Mouse (Mus musculus): ENCODE data around the gene Etnk2. TPM values are rescaled to one million over a fixed set of nuclear protein-coding genes. Genes with fewer than 3 reads are reported as not detected.

Gene Etnk2
- polyA plus RNA-seq, 1 experiment from 2014 or later, result 1.4 TPM

DNA sequence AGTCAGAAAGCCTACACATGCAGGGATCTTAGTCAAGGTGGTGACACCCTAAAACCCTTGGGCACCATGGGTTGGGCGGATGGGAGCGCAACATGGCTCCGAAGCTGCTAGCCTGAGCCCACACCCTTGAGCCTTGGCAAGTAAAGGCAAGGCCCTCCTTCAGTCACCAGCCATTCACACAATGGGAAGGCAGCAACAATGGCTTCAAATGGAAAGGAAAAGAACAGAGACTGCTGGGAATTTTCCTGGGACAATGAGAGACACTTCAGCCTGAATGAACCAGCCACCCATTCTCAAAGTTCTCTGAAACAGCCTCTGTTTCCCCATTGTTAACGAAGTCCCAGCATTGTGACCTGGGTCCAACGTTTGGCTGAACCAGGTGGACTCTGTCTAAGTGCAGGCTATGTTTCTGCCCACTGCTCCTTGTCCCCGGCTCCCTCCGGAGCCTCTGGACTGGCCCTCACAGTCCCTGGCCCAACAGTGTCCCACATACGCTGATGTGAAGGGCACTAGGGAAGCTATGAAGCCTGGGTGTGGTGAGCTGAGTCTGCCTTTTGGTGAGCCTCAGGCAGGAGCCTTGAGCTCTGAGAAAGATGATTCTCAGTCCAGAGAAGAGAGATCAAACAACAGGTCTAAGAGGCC is 48.3 kb downstream of the Etnk2 start:
- 87% methylated on average over 8 of the region's 8 CpGs for WGBS
- Histone ChIP-seq H3K27me3 (no peaks in the 10 kb centered on the region), H3K4me2 (replicated peaks) (no peak overlapping the region), H3K27ac (no peak overlapping the region), H3K36me3 (no peaks in the 10 kb centered on the region), H3K9ac (no peak overlapping the region), H3K9me3 (no peaks in the 10 kb centered on the region), H3K4me3 (no peak overlapping the region), H3K4me1 (peaks cover 32% of the 10 kb centered on the region)
- no peak for ATAC-seq (ENCODE audit: low FRiP score, low read depth)

DNA sequence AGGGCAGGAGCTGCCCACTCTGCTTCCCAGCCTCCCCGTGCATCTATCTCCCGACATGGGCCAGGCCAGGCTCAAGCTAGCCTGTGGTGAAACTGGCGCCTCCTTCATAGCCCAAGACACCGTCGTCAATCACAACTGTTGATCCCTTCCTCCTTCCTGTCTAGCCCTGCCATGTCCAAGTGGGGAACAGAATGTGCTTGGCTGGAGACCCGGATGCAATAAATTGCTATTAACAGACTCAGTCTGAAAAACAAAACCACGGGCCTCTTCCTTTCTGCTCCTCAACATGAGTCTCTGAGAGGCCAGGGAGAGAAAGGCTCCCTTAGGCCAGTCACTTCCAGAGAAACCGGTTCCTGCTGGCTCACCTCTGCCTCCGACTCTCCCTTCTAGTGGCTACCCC is 49.6 kb downstream of the Etnk2 start:
- WGBS, result 47% methylated on average over 9 of the region's 9 CpGs
- H3K27me3 ChIP-seq, result peaks cover under 1% of the 10 kb centered on the region; the same call in 1 of the 2 replicates
- H3K36me3 ChIP-seq, result no peaks in the 10 kb centered on the region
- H3K4me1 ChIP-seq, result peaks cover 35% of the 10 kb centered on the region
- no peak overlapping the region for H3K4me3 ChIP-seq
- no peak for ATAC-seq (ENCODE audit: low FRiP score, low read depth)
- no peak overlapping the region for H3K9ac ChIP-seq
- H3K9me3 ChIP-seq, result no peaks in the 10 kb centered on the region
- H3K4me2 ChIP-seq (replicated peaks), result no peak overlapping the region
- no peak overlapping the region for H3K27ac ChIP-seq

DNA sequence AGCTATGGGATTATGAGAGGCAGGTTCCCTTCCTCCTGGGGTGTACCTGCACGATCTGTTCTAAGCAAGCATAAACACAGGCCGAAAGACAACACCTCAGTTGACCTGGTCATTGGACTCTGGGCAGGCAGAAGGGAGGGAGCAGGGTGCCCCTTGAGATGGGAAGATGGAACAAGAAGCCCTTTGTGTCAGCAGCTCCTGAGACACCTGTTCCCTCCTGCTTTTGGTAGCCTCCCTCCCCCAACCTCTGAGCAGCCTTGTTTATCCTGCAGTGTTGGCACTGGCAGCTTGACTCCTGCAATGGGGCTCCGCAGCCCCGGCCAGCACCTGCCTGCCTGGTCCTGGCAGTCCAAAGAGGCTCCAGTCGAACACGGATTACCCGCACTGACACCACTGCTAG is 51.7 kb downstream of the Etnk2 start:
- ATAC-seq (ENCODE audit: low FRiP score, low read depth), result no peak
- H3K27me3 ChIP-seq, result peaks cover 14% of the 10 kb centered on the region; the same call in 1 of the 2 replicates
- peaks cover 32% of the 10 kb centered on the region for H3K4me1 ChIP-seq
- H3K4me3 ChIP-seq, result no peak overlapping the region
- no peaks in the 10 kb centered on the region for H3K9me3 ChIP-seq
- H3K9ac ChIP-seq, result no peak overlapping the region
- H3K36me3 ChIP-seq, result no peaks in the 10 kb centered on the region
- no peak overlapping the region for H3K27ac ChIP-seq
- 58% methylated on average over 7 of the region's 7 CpGs for WGBS
- H3K4me2 ChIP-seq (replicated peaks), result no peak overlapping the region

DNA sequence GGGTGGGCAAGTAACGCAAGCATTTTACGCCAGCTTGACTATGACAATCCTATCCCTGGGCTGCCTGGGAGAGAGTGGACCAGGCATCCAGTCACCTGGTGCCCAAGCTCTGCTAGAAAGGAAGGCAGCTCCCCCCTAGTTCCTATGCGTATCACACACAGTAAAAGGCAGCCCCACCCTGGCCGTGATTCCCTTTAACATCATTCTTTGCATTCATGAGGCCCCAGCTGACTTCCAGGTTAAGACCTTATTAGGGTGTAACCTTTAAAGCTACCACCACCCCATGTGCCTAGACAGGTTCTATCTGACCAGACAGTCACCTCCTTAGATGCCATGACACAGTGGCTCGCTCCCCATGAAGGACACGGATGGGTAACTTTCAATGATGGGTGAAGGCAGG is 52.1 kb downstream of the Etnk2 start:
- peaks cover 28% of the 10 kb centered on the region for H3K4me1 ChIP-seq
- no peaks in the 10 kb centered on the region for H3K9me3 ChIP-seq
- no peak overlapping the region for H3K9ac ChIP-seq
- no peak overlapping the region for H3K4me2 ChIP-seq (replicated peaks)
- 74% methylated on average over 6 of the region's 6 CpGs for WGBS
- H3K4me3 ChIP-seq, result no peak overlapping the region
- H3K27ac ChIP-seq, result no peak overlapping the region
- H3K27me3 ChIP-seq, result peaks cover 14% of the 10 kb centered on the region; the same call in 1 of the 2 replicates
- no peak for ATAC-seq (ENCODE audit: low FRiP score, low read depth)
- no peaks in the 10 kb centered on the region for H3K36me3 ChIP-seq

DNA sequence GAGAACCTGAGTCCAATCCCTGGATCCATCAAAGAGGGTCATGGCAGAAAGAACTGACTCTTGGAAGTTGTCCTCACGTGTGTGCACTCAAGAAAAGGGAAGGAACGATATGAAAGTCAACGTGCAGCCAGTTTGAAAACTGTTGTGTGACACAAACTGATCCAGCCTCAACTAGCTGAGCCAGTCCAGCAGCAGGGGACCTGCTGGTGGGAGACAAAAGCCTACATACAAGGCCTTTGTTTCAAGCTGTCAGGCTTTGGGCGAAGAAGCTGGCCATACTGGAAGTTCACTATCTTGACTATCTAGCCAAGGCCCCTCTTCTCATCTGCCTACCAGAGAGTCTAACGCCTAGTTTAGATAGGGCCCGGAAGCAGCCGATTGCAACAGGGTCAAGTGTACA is 53.1 kb downstream of the Etnk2 start:
- Histone ChIP-seq H3K4me1 (peaks cover 28% of the 10 kb centered on the region), H3K4me3 (no peak overlapping the region), H3K36me3 (no peaks in the 10 kb centered on the region), H3K27ac (no peak overlapping the region), H3K9ac (no peak overlapping the region), H3K9me3 (no peaks in the 10 kb centered on the region), H3K4me2 (replicated peaks) (no peak overlapping the region), H3K27me3 (peaks cover 21% of the 10 kb centered on the region)
- 90% methylated on average over 7 of the region's 7 CpGs for WGBS
- no peak for ATAC-seq (ENCODE audit: low FRiP score, low read depth)

DNA sequence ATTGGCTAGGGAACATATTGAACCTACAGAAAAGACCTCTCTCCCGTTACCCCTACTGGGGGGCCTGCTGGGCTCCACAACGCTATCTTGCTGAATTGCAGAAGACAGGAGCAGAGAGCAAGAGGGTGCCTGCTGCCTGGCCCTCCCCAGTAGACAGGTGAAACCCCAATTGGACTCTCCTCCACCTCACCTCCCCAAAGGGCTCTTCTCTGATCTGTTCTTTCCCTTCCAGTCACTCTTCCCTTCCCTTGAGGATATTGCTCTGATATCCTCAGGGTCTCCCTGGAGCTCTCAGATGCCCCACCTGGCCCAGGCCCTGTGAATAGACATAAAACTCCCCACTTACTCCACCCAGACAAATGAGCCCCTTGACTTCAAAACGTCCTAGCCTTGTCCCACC is 53.7 kb downstream of the Etnk2 start:
- Histone ChIP-seq H3K9me3 (no peaks in the 10 kb centered on the region), H3K9ac (no peak overlapping the region), H3K4me2 (replicated peaks) (no peak overlapping the region), H3K36me3 (no peaks in the 10 kb centered on the region), H3K27me3 (peaks cover 28% of the 10 kb centered on the region), H3K27ac (no peak overlapping the region), H3K4me1 (peaks cover 30% of the 10 kb centered on the region), H3K4me3 (no peak overlapping the region)
- 63% methylated on average over 3 of the region's 3 CpGs for WGBS
- ATAC-seq (ENCODE audit: low FRiP score, low read depth), result no peak

DNA sequence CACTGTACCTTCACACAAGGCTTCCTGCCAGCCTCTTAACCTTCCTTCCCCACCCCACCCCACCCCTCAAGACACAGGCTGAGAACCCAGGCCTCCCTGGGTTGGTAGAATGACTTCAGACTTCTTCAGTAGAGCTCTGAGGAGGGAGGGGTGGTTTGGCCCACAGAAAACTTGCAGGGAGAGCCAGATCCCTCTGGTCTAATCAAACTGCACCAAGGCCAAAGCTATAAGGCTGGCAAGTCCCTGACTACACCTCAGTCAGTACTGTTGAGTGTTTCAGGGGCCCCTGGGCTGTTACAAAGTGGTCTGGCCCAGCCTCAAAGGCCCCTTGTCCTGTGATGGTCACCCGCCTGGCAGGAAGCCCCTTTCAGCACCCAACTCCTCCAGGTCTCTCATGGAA is 54.2 kb downstream of the Etnk2 start:
- Histone ChIP-seq H3K4me3 (no peak overlapping the region), H3K27me3 (peaks cover 32% of the 10 kb centered on the region), H3K36me3 (no peaks in the 10 kb centered on the region), H3K9me3 (no peaks in the 10 kb centered on the region), H3K9ac (0 out of 2 replicates have a peak overlapping the region, but pooled peaks have one; percentile 53), H3K4me1 (peaks cover 34% of the 10 kb centered on the region), H3K27ac (no peak overlapping the region), H3K4me2 (replicated peaks) (peak overlapping the region; percentile 64; the same call in 1 of the 2 replicates)
- no peak for ATAC-seq (ENCODE audit: low FRiP score, low read depth)
- WGBS, result 73% methylated on average over 1 of the region's 1 CpGs

DNA sequence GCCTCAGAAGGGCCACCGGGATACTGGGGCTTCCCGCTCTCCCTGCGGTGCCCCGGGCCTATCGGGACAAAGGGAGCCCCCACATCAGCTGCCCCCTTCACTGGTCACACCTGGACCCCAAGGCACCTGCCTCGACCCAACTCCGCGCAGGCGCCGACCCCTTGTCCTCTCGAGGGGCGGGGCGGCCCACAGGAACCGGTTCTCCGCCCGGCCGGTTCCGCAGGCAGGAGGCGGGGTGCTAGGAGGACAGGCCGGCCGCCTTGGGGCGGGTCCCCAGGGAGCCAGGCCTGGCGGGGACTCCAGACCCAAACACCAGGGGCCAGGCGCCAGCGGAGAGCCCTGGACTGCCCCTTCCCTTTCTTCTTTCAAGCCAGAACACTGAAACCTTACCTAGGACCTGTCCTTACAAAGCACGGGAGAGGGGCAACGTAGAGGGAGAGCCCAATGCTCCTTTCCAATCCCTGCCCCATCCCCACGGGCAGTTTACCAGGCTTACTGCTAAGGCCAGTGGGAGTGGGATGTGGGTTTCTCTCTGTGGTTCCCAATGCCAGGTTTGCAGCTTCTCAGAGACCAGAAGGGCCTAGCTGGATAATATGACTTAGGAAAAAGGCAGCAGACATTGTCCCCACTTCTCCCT is 54.9 kb downstream of the Etnk2 start:
- Histone ChIP-seq H3K4me3 (peak overlapping the region; percentile 30), H3K27ac (no peak overlapping the region), H3K4me1 (peaks cover 36% of the 10 kb centered on the region), H3K4me2 (replicated peaks) (peak overlapping the region; percentile 64), H3K36me3 (no peaks in the 10 kb centered on the region), H3K27me3 (peaks cover 33% of the 10 kb centered on the region), H3K9ac (peak overlapping the region; percentile 53), H3K9me3 (no peaks in the 10 kb centered on the region)
- WGBS, result 10% methylated on average over 28 of the region's 28 CpGs
- ATAC-seq (ENCODE audit: low FRiP score, low read depth), result no peak

DNA sequence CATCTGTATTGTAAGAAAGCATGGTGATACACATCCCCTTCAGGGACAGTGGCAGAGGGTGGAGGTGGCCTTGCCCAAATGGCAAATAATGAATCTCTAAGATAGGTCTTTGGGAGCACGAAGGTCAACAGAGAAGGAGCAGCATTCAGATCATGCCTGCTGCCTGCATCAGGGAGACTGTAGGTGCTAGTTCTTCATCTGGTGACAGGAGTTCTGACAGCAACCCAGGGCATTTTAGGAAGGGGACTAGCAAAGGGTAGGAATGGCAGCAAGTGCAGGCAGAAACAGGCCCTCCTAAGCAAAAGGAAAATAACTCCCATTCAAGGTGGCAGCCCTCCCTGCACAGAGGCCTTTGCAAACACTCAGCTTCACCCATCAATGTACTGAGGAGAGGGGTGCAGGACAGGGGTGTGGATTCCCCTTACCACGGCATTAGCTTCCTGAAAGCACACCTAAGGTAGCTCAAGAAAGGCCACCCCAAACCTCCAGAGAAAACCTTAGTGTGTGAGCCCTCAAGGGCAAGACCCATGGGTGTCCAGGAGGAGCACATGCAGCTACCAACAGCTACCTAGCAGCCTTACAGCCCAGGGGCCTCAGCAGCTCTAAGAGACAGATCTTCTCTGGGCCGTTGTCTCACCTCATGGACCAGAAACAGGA is 55.9 kb downstream of the Etnk2 start:
- no peak overlapping the region for H3K4me3 ChIP-seq
- H3K9me3 ChIP-seq, result no peaks in the 10 kb centered on the region
- peaks cover 36% of the 10 kb centered on the region for H3K4me1 ChIP-seq
- no peak overlapping the region for H3K9ac ChIP-seq
- WGBS, result 76% methylated on average over 3 of the region's 3 CpGs
- no peak overlapping the region for H3K27ac ChIP-seq
- no peak overlapping the region for H3K4me2 ChIP-seq (replicated peaks)
- ATAC-seq (ENCODE audit: low FRiP score, low read depth), result no peak
- H3K36me3 ChIP-seq, result no peaks in the 10 kb centered on the region
- H3K27me3 ChIP-seq, result peaks cover 33% of the 10 kb centered on the region

DNA sequence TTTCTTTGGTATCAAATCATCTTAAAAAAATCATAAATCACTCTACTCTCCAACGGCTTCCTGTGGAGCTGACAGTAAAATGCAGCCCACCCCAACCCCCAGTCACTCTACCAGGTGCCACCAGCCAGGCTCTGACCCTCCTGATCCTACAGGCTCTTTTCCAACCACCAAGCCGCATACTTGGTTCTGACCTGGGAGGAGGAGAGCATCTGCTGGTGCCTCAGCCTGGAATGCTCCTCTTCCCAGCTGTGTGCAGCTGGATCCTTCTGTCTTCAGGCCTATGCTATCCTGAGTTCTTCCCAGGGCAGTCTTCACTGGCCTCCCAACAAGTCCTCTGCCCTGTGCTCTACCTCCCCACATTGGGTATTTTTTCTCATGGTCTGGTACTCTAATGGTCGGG is 57.1 kb downstream of the Etnk2 start:
- no peak overlapping the region for H3K9ac ChIP-seq
- 37% methylated on average over 3 of the region's 3 CpGs for WGBS
- H3K4me3 ChIP-seq, result no peak overlapping the region
- no peaks in the 10 kb centered on the region for H3K9me3 ChIP-seq
- no peaks in the 10 kb centered on the region for H3K36me3 ChIP-seq
- H3K4me2 ChIP-seq (replicated peaks), result no peak overlapping the region
- no peak for ATAC-seq (ENCODE audit: low FRiP score, low read depth)
- H3K27ac ChIP-seq, result no peak overlapping the region
- peaks cover 33% of the 10 kb centered on the region for H3K27me3 ChIP-seq
- H3K4me1 ChIP-seq, result peaks cover 31% of the 10 kb centered on the region

DNA sequence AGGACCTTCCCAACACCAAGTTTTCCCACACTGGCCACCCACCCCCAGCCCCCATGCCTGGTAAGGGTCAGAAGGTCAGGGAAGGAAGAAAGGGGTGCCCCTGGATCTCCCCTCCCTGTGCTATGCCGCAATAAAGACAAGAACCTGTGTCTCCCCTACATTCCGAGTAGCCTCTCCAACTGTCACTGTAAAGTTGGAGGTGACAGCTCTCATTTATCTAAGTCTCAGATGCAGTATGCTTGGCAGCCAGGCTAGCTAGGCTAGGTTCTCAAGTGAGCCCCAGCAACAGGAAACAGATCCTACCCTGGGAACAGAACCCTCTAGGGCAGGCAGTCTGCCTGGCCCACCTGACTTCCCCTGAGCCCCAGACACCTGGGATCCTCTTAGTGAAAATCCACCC is 57.7 kb downstream of the Etnk2 start:
- Histone ChIP-seq H3K36me3 (no peaks in the 10 kb centered on the region), H3K27ac (no peak overlapping the region), H3K9ac (no peak overlapping the region), H3K4me1 (peaks cover 29% of the 10 kb centered on the region), H3K4me3 (no peak overlapping the region), H3K27me3 (peaks cover 33% of the 10 kb centered on the region), H3K4me2 (replicated peaks) (no peak overlapping the region), H3K9me3 (no peaks in the 10 kb centered on the region)
- 44% methylated on average over 2 of the region's 2 CpGs for WGBS
- ATAC-seq (ENCODE audit: low FRiP score, low read depth), result no peak

DNA sequence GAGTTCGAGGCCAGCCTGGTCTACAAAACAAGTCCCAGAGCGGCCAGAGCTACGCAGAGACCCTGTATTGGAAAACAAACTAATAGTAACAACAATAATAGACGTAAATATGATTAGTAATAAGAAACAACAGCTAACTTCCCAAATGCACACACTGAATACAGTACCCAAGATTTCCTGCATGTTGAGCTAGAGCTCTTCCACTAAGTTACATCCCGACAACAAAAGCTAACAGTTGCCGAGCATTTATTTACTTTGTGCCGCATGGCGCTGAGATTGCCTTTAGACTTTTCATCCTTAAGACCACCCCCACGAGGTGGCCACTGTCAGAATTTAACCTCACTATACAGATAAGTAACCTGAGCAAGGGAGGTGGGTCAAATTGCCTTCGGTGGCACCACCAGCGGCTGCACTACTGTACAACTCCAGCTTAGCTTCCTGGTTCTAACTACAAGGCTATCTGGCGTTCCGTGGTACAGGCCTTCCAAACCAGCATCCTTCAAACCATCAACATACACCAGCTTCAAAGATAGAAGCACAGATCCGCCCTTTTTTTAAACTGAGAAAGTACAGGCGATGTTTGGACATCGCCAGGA is 58.7 kb downstream of the Etnk2 start:
- no peak for ATAC-seq (ENCODE audit: low FRiP score, low read depth)
- H3K4me1 ChIP-seq, result peaks cover 29% of the 10 kb centered on the region
- H3K27ac ChIP-seq, result no peak overlapping the region
- peak overlapping the region; percentile 72 for H3K4me3 ChIP-seq
- H3K9me3 ChIP-seq, result no peaks in the 10 kb centered on the region
- peak overlapping the region; percentile 99 for H3K4me2 ChIP-seq (replicated peaks)
- peaks cover 33% of the 10 kb centered on the region for H3K27me3 ChIP-seq
- WGBS, result 48% methylated on average over 16 of the region's 16 CpGs
- H3K36me3 ChIP-seq, result no peaks in the 10 kb centered on the region
- H3K9ac ChIP-seq, result peak overlapping the region; percentile 80; the same call in 1 of the 2 replicates

All from limb, embryonic 13.5 days (tissue).